Mouse (Mus musculus): ENCODE results near the gene Gm11444.

The Gm11444 gene

DNA sequence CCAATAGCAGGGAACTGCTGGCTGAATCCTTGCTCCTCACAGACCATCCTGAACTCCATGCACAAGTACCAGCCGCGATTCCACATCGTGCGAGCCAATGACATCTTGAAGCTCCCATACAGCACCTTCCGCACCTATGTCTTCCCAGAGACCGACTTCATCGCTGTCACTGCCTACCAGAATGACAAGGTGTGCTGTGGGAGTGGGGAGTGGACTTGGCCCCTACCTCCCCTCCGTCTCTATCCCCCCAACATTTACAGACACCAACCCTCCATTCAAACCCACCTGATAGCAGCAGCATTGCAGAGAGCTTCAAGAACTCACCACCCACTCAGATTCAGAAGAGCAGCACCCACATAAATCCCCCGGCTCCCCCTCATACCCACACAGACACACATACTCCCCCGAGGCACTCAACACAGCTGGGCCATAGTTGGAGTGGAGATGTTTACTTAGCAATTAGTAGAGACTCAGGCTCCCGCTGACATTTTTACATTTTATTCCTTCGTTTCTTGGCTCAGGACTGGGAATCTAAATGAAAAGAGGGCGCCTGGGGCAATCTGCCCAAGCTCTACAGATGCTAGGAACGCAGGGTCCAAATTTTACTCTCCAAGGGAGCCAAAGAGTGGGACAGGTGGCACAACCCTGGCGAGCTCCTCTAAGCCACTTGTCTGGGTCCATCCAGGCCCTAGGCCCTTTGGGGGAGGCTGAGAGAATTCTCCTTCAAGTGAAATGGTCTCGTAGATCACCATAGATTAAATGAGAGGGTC, 14.2 kb downstream of the Gm11444 start:
- DNase-seq (ENCODE audit: low spot score) = no peak

DNA sequence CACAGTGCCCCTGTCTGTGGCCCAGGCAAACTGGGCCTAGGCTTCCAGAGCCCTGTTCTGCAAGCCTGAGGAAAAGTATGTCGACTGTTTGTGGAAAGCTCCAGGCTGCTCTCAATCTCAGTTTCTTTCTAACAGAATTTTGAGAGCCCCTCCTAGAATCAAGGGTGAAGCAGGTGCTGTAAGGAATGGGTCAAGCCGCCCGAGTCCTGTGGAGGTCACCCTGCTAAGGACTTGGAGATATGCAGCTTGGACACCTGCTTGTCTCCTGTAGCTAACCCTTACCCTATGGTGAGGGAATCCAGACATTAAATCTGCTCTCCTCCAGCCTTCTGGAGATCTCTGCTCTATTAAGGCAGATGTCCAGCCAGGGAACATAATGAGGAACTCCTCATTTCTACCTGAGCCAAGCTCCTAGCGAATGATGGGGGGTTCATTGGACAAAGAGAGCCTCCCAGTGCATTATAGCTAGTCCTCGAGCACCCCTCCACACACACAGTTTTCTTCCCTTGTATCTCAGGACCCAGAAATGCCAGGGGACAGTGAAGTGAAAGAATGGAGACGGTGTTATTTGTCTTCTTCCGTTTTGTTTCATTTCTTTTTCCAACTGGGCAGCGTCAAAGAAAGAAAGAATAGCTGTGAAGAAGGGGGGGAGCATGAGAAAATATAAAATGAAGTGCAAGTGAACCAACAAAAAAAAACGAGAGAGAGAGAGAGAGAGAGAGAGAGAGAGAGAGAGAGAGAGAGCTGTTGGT, 15.0 kb downstream of the Gm11444 start:
- DNase-seq (ENCODE audit: low spot score) = no peak

DNA sequence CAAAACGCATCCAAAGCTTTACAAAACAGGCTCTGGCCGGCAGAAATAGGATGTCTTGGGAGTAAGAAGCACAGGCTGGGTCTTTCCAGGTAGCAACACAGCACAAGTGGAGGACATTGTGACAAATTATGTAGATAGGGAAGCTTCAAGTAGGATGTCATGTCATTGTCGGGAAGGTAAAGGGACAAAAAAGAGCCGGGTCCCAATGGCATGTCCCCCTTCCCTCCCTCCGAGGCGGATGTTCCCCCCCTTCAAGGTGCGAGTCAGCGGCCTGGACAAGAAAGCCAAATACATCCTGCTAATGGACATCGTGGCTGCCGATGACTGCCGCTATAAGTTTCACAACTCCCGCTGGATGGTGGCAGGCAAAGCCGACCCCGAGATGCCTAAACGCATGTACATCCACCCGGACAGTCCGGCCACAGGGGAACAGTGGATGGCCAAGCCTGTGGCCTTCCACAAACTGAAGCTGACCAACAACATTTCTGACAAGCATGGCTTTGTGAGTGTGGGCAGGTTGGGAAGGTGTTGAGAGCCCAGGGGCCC, 15.7 kb downstream of the Gm11444 start:
- DNase-seq (ENCODE audit: low spot score) = no peak

DNA sequence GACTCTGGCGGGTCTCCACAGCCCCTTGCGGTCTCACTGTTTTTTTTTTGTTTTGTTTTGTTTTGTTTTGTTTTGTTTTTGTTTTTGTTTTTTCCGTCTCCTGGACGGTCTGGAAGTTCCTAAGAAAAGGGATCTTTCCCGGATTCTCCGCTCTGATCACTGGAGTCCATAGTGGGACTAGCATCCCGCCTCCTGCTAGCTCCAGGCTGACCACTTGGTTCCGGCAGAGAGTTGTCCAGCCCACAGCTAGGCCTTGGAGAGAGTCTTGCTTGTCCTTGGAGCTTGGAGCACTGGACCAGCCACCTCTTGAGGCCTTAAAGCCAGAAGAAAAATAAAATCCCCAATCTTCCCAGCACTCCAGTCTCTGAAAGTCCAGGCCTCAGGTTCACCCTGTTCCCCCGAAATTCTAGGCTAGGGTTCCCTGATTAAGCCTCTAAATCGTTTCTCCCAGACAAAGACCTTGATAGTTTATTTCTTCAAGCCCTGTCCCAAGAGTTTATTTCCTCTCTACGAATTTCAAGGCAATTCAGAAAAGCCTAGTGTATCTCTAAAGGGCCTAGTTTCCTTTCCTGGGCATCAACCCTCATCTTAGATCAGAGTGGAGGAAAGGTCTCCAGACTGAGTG, 16.3 kb downstream of the Gm11444 start:
- DNase-seq (ENCODE audit: low spot score) = no peak

DNA sequence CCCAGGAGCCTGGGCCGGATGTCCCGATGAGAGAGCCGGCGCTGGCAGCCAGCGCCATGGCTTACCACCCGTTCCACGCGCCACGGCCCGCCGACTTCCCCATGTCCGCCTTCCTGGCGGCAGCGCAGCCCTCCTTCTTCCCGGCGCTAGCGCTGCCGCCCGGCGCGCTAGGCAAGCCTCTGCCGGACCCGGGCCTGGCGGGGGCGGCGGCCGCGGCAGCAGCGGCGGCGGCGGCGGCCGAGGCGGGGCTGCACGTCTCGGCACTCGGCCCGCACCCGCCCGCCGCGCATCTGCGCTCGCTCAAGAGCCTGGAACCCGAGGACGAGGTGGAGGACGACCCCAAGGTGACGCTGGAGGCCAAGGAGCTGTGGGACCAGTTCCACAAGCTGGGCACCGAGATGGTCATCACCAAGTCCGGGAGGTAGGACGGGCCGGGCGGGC, 17.0 kb downstream of the Gm11444 start:
- no peak for DNase-seq (ENCODE audit: low spot score)

DNA sequence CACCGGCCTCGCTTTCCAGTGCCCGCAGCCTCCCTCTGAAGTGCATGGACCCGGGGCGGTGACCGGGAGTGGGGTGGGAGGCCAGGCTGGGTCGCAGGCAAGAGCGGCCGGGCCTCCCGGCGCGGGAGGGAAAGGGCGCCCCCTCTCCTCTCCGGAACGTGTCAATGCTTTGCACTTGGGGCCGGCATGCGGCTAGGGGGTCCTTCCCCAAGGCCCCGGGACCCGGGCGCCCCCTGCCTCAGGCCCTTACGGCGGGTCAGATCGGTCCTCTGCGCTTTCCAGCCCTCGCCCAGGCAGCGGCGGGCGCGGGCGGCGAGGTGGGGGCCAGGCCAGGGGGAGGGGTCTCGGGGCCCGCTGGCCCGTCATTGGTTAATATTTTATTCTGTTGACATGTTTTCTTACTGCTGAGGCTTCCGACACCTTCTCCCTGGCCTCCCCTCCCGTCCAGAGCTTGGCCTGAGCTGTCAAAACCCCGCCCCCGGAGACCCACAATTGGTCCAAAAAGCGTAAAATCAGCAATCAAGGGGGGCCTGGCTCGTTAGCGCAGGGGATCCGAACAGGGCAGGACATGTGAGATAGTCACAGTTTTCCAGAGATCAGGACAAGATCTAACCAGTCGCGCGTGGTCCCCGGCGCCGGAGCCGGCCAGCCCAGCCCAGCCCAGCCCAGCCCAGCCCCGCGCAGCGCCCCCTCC, 17.8 kb downstream of the Gm11444 start, which contains the start of gene Tbx2:
TSS of gene Tbx2 (plus strand) at position 321 of the 694 bp plus-strand sequence.
- DNase-seq (ENCODE audit: low spot score) = no peak

DNA sequence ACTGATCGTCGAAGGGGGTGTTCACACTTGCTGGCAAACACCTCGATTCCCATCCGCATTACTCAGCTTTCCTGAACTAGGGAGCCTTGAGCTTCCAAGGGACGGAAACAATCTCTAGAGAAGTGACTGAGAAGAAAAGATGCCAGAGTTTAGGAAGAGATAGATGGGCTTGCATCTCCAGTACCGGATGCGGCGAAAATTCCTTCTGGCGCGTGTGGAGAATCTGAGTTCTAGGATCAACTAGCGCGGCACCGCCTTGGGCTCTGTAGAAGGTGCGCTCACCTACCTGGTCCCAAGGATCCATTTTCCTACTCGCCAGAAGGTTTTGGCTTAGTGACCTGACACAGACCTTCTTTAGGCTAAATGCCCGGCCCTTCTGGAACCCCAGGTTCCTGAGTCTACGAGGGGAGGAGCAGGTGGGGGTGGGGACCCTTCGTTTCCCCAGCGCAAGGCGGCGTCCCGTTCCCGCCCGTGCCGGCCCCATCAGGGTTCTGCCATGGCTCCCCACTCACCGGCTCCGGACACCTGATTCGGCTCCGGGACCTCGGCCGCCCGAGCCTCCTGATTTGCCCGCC, 18.4 kb downstream of the Gm11444 start:
- DNase-seq (ENCODE audit: low spot score) = no peak

DNA sequence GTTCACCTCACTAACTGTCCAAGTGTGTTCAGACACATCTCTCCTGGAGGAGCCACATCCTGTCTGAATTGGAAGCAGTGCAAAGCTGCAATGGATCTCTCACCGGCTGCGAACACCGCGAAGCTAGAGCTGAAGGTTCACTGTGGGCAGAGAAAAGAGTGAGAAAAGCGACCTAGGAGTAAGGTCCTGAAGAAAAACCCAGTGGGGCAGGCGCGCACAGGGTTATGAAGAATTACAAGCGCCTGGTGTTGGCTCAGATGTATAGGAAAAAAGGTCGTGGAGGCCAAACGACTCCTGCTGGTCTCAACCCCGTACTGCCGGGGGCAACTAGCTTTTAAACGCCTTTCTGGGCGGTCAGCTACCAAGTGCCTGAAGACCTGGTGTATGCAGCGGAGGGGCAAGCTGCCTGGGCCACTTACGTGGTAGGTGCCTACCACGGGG, 19.2 kb downstream of the Gm11444 start:
- no peak for DNase-seq (ENCODE audit: low spot score)

DNA sequence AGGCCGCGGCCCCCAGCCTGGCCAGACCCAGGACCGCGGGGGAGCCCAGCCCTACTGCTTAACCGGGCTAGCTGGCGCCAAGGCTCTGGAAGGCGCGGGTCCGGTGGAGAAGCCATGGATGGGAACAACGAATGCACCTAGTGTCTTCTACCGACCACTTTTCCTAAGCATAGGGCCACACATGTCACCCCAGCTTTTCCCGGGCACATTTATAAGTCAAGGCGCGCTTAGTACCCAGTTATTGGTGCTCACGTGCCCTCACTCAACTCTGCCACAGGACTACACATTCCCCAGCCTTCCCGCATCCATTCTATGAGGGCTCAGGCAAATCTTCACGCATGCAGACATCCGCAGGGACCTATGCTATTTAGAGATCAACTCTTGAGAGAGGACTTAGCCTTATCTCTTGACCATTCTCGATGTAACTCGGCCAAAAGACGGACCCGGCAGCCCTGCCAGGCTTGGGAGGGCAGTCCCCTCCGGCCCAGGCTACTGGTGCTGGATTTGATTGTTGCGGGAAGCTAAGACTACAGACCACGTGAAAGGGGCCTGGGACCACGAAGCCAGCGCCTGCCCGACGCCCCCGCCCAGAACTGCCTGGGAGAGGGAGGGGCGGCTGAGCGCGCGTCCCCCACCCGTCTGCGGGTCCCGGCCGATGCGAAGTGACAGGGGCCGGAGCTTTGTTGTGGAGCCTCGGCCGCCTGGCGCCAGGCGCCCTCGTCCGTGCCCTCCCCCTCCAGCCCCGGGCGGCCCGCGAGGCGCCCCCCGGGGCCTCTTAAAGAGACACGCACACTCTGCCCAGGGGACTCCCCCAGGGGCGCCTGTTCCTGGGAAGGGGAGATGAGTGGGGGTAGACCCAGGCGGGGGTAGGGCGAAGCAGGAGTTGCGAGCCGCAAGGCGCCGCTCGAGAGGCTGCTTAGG, 20.4 kb downstream of the Gm11444 start:
- no peak for DNase-seq (ENCODE audit: low spot score)

DNA sequence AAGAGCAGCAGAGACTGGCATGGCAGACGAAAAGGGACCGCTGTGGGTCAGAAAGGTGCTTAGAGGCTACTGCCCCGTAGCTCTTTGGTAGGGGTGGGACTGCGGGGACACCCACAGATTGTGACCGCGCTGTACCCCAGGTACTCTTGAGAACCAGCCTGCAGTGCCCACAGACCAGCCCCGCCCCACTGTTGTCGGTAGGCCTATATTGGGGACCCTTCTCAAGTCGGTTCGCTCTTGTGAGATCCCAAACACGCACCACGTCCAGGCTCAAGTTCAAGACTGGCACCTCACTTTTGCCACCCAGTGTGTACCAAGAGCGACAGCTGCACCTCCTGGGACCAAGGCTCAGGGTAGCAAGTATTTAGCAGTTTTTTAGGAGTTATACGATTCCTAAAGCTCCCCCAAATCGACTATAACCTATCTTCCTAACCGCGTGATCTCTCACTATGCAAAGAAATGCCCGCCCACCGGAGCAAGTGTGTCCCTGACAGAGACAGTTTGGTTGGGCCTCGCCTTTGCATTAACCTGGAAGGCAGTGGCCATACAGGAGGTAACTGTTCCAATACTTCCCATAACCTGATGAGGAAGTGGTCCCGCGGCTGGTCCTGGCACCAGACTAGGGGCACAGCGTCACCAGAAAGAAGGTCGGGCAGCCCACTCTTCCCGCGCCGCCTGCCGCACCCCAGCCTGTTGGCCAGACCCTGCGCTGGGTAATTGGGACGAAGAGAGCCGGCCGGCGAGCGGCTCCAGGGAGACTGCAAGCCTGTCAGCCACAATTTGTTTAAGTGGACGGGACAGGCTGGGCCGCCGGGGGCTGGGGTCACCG, 21.2 kb downstream of the Gm11444 start:
- DNase-seq (ENCODE audit: low spot score) = no peak

DNA sequence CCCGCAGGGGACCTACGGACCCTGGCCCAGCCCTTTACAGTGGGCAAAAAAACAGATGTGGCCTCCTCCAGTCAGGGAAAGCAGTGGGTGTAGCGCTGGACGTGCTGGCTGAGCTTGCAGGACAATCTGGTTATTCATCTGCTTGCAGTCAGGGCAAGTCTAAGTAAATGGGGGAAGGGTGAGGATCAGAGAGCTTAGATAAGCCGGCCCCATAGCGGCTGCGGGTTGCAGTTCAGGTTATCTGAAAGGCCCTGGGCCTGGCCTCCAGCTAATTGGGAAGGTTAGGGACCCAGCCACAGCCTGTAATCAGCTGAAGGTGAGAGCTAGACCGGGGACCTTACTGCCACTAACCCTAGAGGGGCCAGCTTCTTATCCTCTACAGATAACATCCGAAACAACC, 22.8 kb downstream of the Gm11444 start:
- DNase-seq (ENCODE audit: low spot score) = no peak

DNA sequence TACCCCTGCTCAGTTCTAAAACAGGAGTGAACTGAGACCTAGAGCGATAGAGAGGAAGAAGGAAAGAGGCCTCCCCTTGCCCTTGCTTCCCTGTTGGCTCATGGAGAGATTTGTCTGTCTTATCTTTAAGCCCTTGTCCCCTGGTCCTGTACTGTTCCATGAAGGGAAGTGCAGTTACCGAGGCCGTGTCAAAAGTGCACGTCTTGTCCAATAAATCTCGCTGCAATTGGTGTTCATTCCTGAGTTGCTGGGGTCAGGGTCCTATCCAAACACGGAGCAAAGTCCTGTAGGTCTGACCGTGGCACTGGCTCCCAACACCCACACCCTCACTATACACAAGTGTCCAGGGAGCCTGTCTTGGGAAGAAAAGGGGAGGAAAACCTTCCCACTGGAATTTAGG, 24.3 kb downstream of the Gm11444 start:
- DNase-seq (ENCODE audit: low spot score) = no peak

DNA sequence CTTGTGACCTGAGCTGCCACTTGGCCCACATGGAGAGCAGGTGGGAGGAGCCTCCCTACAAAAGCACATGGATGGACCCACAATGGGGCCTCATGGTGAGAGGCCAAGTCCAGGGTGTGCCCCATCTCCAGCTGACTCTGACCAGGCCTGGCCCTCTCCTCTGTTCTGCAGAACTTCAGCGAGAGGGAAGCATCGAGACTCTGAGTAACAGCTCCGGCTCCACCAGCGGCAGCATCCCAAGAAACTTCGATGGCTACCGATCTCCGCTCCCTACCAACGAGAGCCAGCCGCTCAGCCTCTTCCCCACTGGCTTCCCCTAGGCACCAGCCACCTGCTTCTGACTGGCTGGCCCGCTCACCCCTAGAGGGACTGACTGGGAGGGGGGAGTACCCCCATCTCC, 25.1 kb downstream of the Gm11444 start:
- DNase-seq (ENCODE audit: low spot score) = no peak

DNA sequence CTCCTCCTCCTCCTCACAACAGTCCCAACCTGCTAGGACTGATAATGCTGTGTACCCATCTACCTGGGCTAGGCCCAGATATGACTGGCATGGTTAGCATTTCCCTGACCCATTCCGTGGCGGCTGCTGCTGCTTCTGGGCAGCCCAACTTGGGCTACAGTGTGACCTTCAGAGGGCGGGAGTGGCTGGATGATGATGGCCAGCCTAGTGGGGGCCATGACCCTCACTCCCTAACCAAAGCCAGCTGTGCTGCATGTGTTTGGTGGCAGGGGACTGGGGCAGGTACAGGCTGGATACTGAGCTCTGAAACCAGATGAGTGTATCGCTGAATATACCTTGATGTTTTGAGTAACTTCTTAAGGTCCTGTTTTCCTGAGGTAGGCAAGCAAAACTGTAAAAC, 26.3 kb downstream of the Gm11444 start:
- no peak for DNase-seq (ENCODE audit: low spot score)

DNA sequence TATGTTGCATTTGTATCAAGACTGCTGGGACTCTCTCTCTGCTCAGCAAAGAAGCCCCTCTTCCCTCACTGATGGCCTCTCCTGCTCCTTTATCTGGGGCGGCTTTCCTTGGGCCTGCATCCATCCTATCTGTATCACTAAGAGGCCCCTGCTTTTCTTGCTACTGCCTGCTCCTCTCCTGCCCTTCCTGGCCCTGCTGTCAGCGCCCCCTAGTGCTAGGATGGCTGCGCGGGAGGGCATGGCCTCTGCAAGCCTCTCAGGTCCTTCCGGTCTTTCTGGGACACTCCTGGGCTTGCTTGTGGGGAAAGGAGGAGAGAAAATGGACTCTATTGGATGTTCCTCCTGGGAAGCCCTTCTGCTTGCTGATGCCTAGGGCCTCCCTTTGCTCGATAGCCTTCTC, 27.0 kb downstream of the Gm11444 start:
- no peak for DNase-seq (ENCODE audit: low spot score)

DNA sequence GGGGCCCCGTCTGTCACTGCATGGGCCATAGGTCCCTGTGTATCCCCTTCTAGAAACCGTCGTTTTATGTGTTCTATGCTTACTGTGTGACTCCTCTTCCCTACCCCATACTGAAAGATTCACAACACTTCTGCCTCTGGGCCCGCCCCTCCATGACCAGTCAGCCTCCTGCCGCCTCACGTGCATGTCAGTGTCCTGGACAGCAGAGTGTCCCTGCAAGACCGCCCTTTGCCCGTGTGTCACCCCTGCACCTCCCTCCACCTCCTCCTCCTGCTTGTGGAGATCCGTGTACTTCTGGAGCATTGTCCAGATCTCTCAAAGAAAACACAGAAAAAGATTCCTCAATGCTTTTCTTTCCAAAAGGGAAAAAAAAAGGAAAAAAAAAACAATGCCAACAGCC, 28.5 kb downstream of the Gm11444 start:
- no peak for DNase-seq (ENCODE audit: low spot score)

DNA sequence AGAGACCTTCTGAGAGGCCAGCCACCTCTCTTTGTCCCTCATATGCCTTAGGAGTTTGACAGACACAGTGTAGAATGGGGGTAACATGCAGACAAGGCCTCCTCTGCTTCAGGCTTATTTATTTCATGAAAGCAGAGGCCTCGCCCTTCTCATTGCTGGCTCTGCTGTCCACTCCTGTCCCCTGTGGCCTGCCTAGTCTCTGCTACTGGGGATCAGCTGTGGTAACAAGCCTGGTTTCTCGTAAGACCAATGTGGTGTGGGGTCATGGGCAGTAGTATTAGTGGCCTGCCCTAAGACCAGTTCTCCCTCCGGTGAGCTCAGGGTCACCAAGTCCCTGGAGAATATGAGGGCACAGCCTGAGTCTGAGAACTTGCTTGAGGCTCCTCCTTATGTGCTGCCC, 29.2 kb downstream of the Gm11444 start:
- no peak for DNase-seq (ENCODE audit: low spot score)

DNA sequence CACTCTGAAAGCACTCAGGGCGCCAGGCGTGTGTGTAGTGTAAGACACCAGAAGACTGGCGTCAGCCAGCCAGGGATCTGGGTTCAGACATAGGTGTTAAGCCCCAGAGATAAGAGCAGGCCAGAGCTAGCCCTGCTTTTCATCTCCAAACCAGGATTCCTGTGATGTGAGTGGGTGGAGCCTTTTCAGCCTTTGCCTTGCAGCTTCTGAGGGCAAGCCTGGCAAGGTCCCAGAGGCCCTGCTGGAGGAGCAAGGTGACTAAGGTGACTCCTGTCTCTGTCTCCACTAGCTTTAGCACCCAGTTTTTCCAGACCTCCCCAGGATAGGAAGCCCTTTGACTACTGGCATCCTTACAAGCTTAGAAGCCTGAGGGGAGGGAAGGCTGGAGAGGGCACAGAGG, 31.7 kb downstream of the Gm11444 start:
- no peak for DNase-seq (ENCODE audit: low spot score)

DNA sequence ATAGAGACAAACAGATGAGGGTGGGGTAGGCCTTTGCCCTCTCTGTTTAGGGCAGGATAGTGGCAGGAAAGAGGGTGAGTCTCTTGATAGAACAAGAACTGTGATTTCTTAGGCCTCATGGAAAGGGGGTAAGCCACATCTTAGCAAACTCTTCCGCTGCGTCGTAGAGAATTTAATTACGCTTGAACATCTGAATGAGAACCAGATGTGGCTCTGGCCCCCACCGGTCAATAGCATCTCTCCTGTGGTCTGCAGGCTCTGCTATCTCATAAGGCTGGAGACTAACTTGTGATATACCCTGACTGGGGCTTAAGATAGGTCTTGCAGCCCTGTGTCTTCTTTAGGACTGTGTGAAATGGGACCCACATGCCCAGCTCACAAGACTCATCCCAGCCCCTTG, 33.7 kb downstream of the Gm11444 start:
- DNase-seq (ENCODE audit: low spot score) = no peak

DNA sequence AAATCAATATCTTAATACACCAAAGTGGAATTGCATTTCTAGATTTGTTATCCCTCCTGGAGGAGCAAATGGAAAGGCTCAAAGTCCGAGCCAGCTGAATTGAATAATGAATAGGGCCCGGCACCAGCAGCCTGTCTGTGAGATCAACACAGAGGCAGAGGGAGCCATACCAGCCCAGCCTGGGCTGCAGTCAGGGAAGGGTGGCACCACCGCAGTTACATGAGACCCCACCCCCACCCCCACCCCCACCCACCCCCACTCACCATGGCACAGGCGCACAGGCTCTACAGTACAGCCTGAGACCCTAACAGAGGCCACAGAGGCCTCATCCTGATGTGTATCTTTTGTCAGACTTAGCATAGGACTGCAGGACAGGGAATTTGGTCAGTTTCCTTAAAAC, 35.5 kb downstream of the Gm11444 start:
- no peak for DNase-seq (ENCODE audit: low spot score)
